Mouse (Mus musculus): ENCODE measurements around the gene Ccdc42. TPM values are rescaled to one million over a fixed set of nuclear protein-coding genes. Genes with fewer than 3 reads are reported as not detected.

Ccdc42 gene
- polyA plus RNA-seq, 1 experiment: not detected

- no peak overlapping the region for H3K4me3 ChIP-seq (ENCODE audit: insufficient read depth, low read depth, low read length)
- no peaks in the 10 kb centered on the region for H3K4me1 ChIP-seq (ENCODE audit: control insufficient read depth, insufficient read depth, insufficient read length, low read length)
- H3K27ac ChIP-seq (replicated peaks; ENCODE audit: low read depth, low read length): no peak overlapping the region
These were observed 20.3 kb upstream of the Ccdc42 start for GRCm38 (mm10) chr11:68566447-68567059.

- H3K27ac ChIP-seq (replicated peaks; ENCODE audit: low read depth, low read length): no peak overlapping the region
- H3K4me3 ChIP-seq (ENCODE audit: insufficient read depth, low read depth, low read length): no peak overlapping the region
- no peaks in the 10 kb centered on the region for H3K4me1 ChIP-seq (ENCODE audit: control insufficient read depth, insufficient read depth, insufficient read length, low read length)
These were observed 16.0 kb upstream of the Ccdc42 start for GRCm38 (mm10) chr11:68570861-68571260.

GRCm38 (mm10) chr11:68577076-68577475 lies 9.7 kb upstream of the Ccdc42 start:
- H3K27ac ChIP-seq (replicated peaks; ENCODE audit: low read depth, low read length): no peak overlapping the region
- H3K4me3 ChIP-seq (ENCODE audit: insufficient read depth, low read depth, low read length): no peak overlapping the region
- H3K4me1 ChIP-seq (ENCODE audit: control insufficient read depth, insufficient read depth, insufficient read length, low read length): no peaks in the 10 kb centered on the region

- Histone ChIP-seq H3K27ac (replicated peaks; ENCODE audit: low read depth, low read length) (no peak overlapping the region), H3K4me3 (ENCODE audit: insufficient read depth, low read depth, low read length) (no peak overlapping the region), H3K4me1 (ENCODE audit: control insufficient read depth, insufficient read depth, insufficient read length, low read length) (no peaks in the 10 kb centered on the region)
These were observed 7.3 kb upstream of the Ccdc42 start for GRCm38 (mm10) chr11:68579462-68579881.

GRCm38 (mm10) chr11:68580566-68580965 lies 6.3 kb upstream of the Ccdc42 start:
- H3K4me1 ChIP-seq (ENCODE audit: control insufficient read depth, insufficient read depth, insufficient read length, low read length): no peaks in the 10 kb centered on the region
- no peak overlapping the region for H3K4me3 ChIP-seq (ENCODE audit: insufficient read depth, low read depth, low read length)
- no peak overlapping the region for H3K27ac ChIP-seq (replicated peaks; ENCODE audit: low read depth, low read length)

- H3K4me1 ChIP-seq (ENCODE audit: control insufficient read depth, insufficient read depth, insufficient read length, low read length): no peaks in the 10 kb centered on the region
- H3K4me3 ChIP-seq (ENCODE audit: insufficient read depth, low read depth, low read length): no peak overlapping the region
These were observed 3.6 kb upstream of the Ccdc42 start for GRCm38 (mm10) chr11:68583225-68583624.

GRCm38 (mm10) chr11:68583906-68584480 lies 2.8 kb upstream of the Ccdc42 start:
- no peaks in the 10 kb centered on the region for H3K4me1 ChIP-seq (ENCODE audit: control insufficient read depth, insufficient read depth, insufficient read length, low read length)
- H3K4me3 ChIP-seq (ENCODE audit: insufficient read depth, low read depth, low read length): no peak overlapping the region
- no peak overlapping the region for H3K27ac ChIP-seq (replicated peaks; ENCODE audit: low read depth, low read length)

More at GRCm38 (mm10) chr11:68583225-68583624, 3.6 kb upstream of the Ccdc42 start:
- no peak overlapping the region for H3K27ac ChIP-seq (replicated peaks; ENCODE audit: low read depth, low read length)

GRCm38 (mm10) chr11:68585890-68586289 lies 931 bp upstream of the Ccdc42 start:
- Histone ChIP-seq H3K27ac (replicated peaks; ENCODE audit: low read depth, low read length) (no peak overlapping the region), H3K4me1 (ENCODE audit: control insufficient read depth, insufficient read depth, insufficient read length, low read length) (no peaks in the 10 kb centered on the region)

GRCm38 (mm10) chr11:68589055-68589809 lies 2.4 kb downstream of the Ccdc42 start:
- Histone ChIP-seq H3K27ac (replicated peaks; ENCODE audit: low read depth, low read length) (no peak overlapping the region), H3K4me1 (ENCODE audit: control insufficient read depth, insufficient read depth, insufficient read length, low read length) (0 out of 2 replicates have a peak, but pooled peaks cover 5% of the 10 kb centered on the region), H3K4me3 (ENCODE audit: insufficient read depth, low read depth, low read length) (no peak overlapping the region)

More at GRCm38 (mm10) chr11:68585890-68586289, 931 bp upstream of the Ccdc42 start:
- no peak overlapping the region for H3K4me3 ChIP-seq (ENCODE audit: insufficient read depth, low read depth, low read length)

GRCm38 (mm10) chr11:68591708-68592107 lies 4.9 kb downstream of the Ccdc42 start:
- Histone ChIP-seq H3K27ac (replicated peaks; ENCODE audit: low read depth, low read length) (no peak overlapping the region), H3K4me1 (ENCODE audit: control insufficient read depth, insufficient read depth, insufficient read length, low read length) (0 out of 2 replicates have a peak, but pooled peaks cover 5% of the 10 kb centered on the region), H3K4me3 (ENCODE audit: insufficient read depth, low read depth, low read length) (no peak overlapping the region)

- no peak overlapping the region for H3K27ac ChIP-seq (replicated peaks; ENCODE audit: low read depth, low read length)
- H3K4me3 ChIP-seq (ENCODE audit: insufficient read depth, low read depth, low read length): no peak overlapping the region
- 0 out of 2 replicates have a peak, but pooled peaks cover 5% of the 10 kb centered on the region for H3K4me1 ChIP-seq (ENCODE audit: control insufficient read depth, insufficient read depth, insufficient read length, low read length)
These were observed 6.4 kb downstream of the Ccdc42 start for GRCm38 (mm10) chr11:68593247-68593646.

GRCm38 (mm10) chr11:68597912-68598311 lies 11.1 kb downstream of the Ccdc42 start:
- Histone ChIP-seq H3K27ac (replicated peaks; ENCODE audit: low read depth, low read length) (no peak overlapping the region), H3K4me1 (ENCODE audit: control insufficient read depth, insufficient read depth, insufficient read length, low read length) (0 out of 2 replicates have a peak, but pooled peaks cover 5% of the 10 kb centered on the region), H3K4me3 (ENCODE audit: insufficient read depth, low read depth, low read length) (no peak overlapping the region)

GRCm38 (mm10) chr11:68600551-68601021 lies 13.8 kb downstream of the Ccdc42 start:
- Histone ChIP-seq H3K27ac (replicated peaks; ENCODE audit: low read depth, low read length) (no peak overlapping the region), H3K4me1 (ENCODE audit: control insufficient read depth, insufficient read depth, insufficient read length, low read length) (no peaks in the 10 kb centered on the region)

GRCm38 (mm10) chr11:68601486-68601991 lies 14.7 kb downstream of the Ccdc42 start:
- H3K27ac ChIP-seq (replicated peaks; ENCODE audit: low read depth, low read length): no peak overlapping the region

More at GRCm38 (mm10) chr11:68600551-68601021, 13.8 kb downstream of the Ccdc42 start:
- H3K4me3 ChIP-seq (ENCODE audit: insufficient read depth, low read depth, low read length): no peak overlapping the region

More at GRCm38 (mm10) chr11:68601486-68601991, 14.7 kb downstream of the Ccdc42 start:
- Histone ChIP-seq H3K4me1 (ENCODE audit: control insufficient read depth, insufficient read depth, insufficient read length, low read length) (no peaks in the 10 kb centered on the region), H3K4me3 (ENCODE audit: insufficient read depth, low read depth, low read length) (no peak overlapping the region)
